Mouse (Mus musculus) embryonic fibroblast, embryonic 13.5 days (primary cell): ENCODE data around the gene Scamp2. TPM values are rescaled to one million over a fixed set of nuclear protein-coding genes. Genes with fewer than 3 reads are reported as not detected.

Experiments used
- H3K27ac ChIP-seq: 2 replicates; pipeline ENCODE4 v1.5.1; 2012; ENCODE audit warnings: low read length, control low read depth, inconsistent platforms; ENCODE audit not compliant: insufficient read depth
- H3K4me1 ChIP-seq: 2 replicates; pipeline ENCODE4 v1.6.1; 2011; ENCODE audit warnings: low read length; ENCODE audit not compliant: control insufficient read depth, insufficient read depth
- H3K4me3 ChIP-seq: 2 replicates; pipeline ENCODE4 v1.5.1; 2011; ENCODE audit warnings: mild to moderate bottlenecking, control low read depth, low read length; ENCODE audit not compliant: insufficient read depth
- CTCF ChIP-seq: IDR thresholded peaks from 2 replicates; pipeline ENCODE4 v1.5.1; 2011; ENCODE audit warnings: mild to moderate bottlenecking, control low read depth, low read length, moderate library complexity, borderline replicate concordance; ENCODE audit not compliant: insufficient read depth
- POLR2A ChIP-seq: IDR thresholded peaks from 2 replicates; pipeline ENCODE4 v1.6.1; 2011; ENCODE audit warnings: low read depth, mild to moderate bottlenecking, control low read depth, low read length, moderate library complexity
- polyA plus RNA-seq: library from polyadenylated mRNA; stranded (reverse); fragments of >200 nt; gene quantifications from 2 replicates; pipeline ENCODE4 v1.2.4, GENCODE M21; 2011; ENCODE audit warnings: low read depth; ENCODE audit not compliant: missing spikeins, insufficient read length

Scamp2 gene
- polyA plus RNA-seq, 1 experiment, result 38.2 TPM

DNA sequence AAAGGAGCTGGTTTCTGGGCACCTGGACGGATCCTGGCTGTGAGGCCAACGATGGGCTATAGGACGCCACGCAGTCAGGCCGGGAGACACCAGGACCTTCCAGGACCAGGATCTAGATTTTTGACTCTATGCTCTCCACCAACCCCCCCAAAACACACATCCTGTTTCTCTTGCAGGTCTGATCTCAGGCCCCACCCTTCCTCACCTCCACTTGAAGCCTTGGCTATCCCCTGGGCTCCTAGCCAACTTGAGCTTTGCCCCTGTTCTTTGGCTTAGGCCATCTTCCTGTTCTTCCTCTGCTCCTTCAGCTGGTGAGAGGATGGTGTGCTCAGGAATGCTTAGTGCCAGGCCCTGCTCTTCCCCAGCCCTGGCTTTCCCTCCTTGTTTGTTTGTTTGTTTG, 59.9 kb downstream of the Scamp2 start, which contains the start of gene Lman1l:
Gene Lman1l (minus strand): TSS at position 101 of the 400 bp plus-strand sequence.
- H3K4me3 ChIP-seq, result no peak within 1 kb of the TSS
- H3K4me1 ChIP-seq, result 0 out of 2 replicates have a peak, but pooled peaks cover 1% of the 10 kb centered on the region
- no peak for TF ChIP-seq POLR2A
- TF ChIP-seq CTCF, result no peak
- no peak within 1 kb of the TSS for H3K27ac ChIP-seq

DNA sequence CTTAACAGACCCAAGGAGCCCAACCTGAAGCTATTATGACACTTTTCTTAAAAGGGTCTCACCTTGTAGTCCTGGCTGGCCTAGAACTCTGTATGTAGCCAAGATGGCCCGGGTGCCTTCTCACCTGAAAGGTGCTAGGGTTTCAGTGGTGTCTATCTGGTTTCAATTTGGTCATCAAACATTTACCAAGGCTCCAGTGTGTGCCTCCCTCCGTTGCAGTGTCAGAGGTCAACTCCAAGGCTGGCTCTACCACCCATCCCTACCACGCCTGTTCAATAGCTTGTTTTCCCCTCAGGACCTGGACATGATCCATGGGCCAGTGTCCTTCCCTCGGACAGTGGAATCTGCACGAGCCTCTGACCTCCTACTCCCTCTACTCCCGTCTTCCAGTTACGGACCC, 63.6 kb downstream of the Scamp2 start:
- TF ChIP-seq CTCF (no peak), POLR2A (no peak)
- H3K27ac ChIP-seq, result no peak overlapping the region

DNA sequence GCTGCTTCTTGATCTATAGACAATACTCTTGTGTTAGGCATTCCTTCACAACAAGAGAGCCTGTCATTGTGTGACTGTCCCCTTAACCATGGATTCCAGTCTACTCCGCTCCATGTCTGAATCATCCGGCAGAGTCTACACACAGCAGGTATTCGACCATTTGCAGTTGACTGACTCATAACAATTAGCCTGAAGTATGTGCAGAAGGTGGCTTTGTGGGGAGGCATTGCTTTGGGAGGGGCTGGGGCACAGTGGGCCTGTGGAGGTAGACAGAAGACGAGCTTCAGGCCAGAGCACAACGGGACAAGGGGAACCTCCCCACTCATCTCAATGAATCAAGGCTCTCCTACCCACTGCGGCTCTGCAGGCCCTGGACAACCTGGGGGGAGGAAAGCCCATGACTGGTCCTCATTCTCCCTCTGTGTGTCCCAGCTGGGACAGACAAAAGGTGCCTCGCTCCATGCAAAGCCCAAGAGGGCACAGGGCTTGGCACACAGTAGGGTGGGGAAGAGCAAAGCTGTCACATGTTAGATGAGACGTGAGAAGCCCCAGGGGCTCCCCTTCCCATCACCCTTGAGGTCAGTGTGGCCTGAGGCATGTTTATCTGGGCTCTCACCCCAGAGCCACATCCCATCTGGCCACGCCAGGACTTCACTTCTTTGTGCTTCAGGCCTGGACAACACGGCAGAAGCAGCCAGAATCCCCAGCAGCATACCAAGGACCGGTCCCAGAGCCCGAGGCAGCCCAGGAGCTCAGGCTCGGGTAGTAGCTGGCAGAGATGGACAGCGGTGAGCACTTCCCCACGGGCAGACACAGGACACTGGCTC, 65.1 kb downstream of the Scamp2 start:
- Histone ChIP-seq H3K4me1 (peaks cover 8% of the 10 kb centered on the region), H3K27ac (peak overlapping the region; percentile 12; the same call in 1 of the 2 replicates), H3K4me3 (no peak overlapping the region)
- TF ChIP-seq CTCF, result no peak
- TF ChIP-seq POLR2A, result no peak

More for the DNA sequence above, 63.6 kb downstream of the Scamp2 start:
- H3K4me1 ChIP-seq, result peaks cover 8% of the 10 kb centered on the region
- H3K4me3 ChIP-seq, result no peak overlapping the region

DNA sequence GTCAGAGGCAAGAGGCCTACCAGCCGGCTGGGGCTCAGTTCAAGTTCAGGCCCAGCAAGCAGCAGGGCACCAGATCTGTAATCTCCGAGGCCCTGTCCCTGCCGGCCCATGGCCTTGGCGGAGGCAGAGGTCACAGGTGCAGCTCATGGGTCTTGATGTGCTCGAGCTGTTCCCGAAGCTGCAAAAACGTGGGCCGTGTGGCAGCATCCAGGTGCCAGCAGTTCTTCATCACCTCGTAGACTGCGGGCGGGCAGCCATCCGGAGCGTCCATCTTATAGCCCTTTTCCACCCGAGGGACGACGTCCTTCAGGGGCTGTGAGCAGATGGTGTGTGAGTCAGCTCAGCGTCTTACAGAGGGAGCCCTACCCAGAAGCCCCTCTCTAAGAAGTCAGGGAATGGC, 66.4 kb downstream of the Scamp2 start:
- H3K4me3 ChIP-seq, result no peak overlapping the region
- no peak for TF ChIP-seq CTCF
- TF ChIP-seq POLR2A, result no peak
- H3K27ac ChIP-seq, result no peak overlapping the region
- H3K4me1 ChIP-seq, result peaks cover 8% of the 10 kb centered on the region

DNA sequence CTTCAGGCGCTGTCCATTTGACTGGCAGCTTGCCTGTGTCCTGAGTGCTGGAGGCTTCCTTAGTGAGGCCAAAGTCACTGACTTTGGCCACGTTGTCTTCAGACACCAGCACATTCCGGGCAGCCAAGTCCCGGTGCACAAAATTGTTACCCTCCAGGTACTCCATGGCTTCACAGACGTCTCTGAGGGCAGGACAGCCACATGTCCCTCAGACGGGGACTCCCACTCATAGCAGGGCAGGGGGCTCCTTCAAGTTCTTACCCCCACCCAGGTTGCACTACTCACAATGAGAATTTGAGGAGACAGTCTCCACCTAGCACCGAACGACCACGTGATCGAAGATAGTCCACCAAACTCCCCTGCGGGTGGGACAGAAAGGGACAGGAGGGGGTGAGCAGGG, 67.1 kb downstream of the Scamp2 start:
- Histone ChIP-seq H3K4me3 (no peak overlapping the region), H3K27ac (no peak overlapping the region), H3K4me1 (peaks cover 8% of the 10 kb centered on the region)
- TF ChIP-seq POLR2A (no peak), CTCF (no peak)

DNA sequence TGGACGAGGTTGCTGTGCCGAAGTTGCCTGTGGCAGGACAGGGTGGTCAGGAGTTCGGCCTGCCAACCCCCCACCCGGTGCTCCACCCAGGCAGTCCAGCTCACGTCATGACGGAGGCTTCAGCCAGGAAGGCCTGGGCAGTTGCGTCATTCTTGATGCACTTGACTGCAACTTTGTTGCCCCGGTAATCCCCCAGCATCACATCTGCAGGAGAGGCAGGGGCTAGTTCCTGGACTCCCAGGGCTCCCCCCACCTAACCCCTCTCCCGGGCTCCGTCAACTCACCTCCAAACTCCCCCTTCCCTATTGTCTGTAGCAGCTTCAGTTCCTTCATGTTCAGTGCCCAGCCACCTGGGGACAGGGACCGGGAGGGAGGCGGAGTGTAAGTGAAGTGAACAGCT, 68.0 kb downstream of the Scamp2 start:
- H3K4me3 ChIP-seq, result no peak overlapping the region
- H3K27ac ChIP-seq, result no peak overlapping the region
- H3K4me1 ChIP-seq, result peaks cover 8% of the 10 kb centered on the region
- TF ChIP-seq POLR2A (no peak), CTCF (no peak)

DNA sequence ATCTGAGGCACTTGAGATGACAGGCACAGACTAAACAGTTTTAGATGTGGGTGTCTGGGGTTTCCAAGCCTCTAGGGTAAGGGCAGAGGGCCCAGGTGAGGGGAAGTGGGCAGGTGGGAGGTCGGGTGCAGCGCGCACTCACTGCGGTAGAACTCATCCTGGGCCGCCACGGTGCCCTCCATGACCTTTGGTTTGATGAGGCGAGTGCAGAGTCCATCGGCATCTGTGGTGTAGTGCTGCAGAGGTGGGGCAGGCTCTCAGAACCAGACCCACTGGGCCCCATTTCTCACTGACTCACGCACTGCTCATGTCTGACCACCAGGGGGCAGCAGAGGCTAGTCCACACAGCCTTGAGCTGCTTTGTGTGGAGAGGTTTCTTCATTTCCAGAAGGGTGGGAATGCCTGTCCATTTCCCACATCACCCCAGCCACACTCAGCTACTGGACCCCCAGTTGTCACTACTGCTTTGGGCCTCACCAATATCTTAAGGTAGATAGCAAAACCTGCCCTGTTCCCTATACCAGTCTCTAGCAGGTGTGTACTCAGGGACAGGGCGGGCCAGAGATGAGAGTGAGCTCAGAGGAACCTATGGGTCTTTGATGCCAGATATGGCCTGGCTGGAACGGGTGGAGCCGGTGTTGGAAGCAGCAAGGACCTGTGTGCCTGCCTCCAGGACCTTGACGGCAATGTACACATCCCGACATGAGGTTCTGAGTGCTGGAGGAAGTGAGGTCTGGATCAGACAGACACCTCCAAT, 68.6 kb downstream of the Scamp2 start:
- TF ChIP-seq CTCF, result peak; percentile 94
- TF ChIP-seq POLR2A, result no peak
- peaks cover 12% of the 10 kb centered on the region for H3K4me1 ChIP-seq
- no peak overlapping the region for H3K27ac ChIP-seq
- H3K4me3 ChIP-seq, result no peak overlapping the region

DNA sequence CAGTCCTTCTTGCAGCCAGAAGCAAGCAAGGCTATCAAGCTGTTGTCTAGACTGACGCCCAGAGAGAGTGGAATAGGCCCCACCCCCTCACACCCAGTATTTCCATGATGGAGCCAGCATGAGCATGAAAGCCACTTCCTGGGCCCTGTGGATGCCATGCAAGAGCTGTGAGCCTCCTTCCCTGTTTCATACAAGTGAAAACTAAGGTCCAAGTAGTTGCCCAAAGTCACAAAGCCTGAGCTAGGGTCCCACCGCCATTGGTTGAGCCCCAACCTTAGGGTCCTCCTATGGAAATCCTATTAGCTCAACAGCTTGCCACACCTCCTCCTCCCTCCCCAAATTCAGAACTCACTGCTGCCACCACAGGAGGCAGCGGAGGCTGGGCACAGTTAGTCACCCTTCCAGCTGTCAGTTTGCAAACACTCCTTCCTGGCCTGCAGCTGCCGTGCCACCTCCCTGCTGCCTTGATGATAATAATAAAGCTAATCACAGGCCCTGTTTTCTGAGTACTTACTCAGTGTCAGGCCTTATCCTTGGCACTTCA, 72.8 kb downstream of the Scamp2 start:
- TF ChIP-seq POLR2A, result no peak
- TF ChIP-seq CTCF, result no peak
- peaks cover 26% of the 10 kb centered on the region for H3K4me1 ChIP-seq
- H3K4me3 ChIP-seq, result no peak overlapping the region
- H3K27ac ChIP-seq, result no peak overlapping the region

DNA sequence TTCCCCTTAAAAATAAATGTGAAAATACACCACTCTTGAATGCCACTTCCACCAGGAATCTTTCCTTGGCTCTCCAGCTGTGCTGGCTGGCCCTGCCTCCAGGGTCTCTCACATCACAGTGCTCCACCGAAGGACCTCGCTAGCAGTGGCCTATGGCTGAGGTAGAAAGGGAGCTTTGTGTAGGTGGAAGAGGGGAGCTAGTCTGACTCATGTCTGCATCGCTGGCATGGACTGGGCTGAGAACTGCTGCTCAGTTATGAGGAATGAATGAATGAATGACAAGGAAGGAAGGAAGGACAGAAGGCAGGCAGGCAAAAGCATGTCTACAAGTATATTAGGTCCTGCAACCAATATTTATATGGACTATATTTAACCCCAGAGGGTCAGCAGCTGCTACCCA, 76.5 kb downstream of the Scamp2 start:
- TF ChIP-seq CTCF (no peak), POLR2A (no peak)
- no peak overlapping the region for H3K4me3 ChIP-seq
- H3K4me1 ChIP-seq, result peaks cover 51% of the 10 kb centered on the region
- peak overlapping the region; percentile 68 for H3K27ac ChIP-seq
